Mouse (Mus musculus) cerebellum, adult (tissue): ENCODE results near the gene Olfr1419.
"Not testable (repeated sequence)": the region's sequence is repeated elsewhere in the genome, so short reads cannot be mapped to it uniquely, and the experiment has no call there.

Source experiments
- ATAC-seq: cut with Nextera tagmentation; 2 replicates; pipeline ENCODE4 v1.9.2; 2017; ENCODE audit warnings: mild to moderate bottlenecking, moderate library complexity, mixed read lengths; ENCODE audit not compliant: insufficient number of reproducible peaks, low FRiP score, low TSS enrichment

The Olfr1419 gene

GRCm38 (mm10) chr19:11875006-11875405 is at the start of gene Olfr1419:
Olfr1419 (minus strand) TSS chr19:11875106.
- no peak for ATAC-seq

GRCm38 (mm10) chr19:11922515-11922914 is 47.6 kb upstream of the Olfr1419 start:
- ATAC-seq = not testable (repeated sequence)

- ATAC-seq = no peak
Measured at GRCm38 (mm10) chr19:11922068-11922467, 47.2 kb upstream of the Olfr1419 start.

- ATAC-seq = no peak
Measured at GRCm38 (mm10) chr19:11915804-11916203, 40.9 kb upstream of the Olfr1419 start.

GRCm38 (mm10) chr19:11912533-11913121 is 37.7 kb upstream of the Olfr1419 start:
- ATAC-seq = peak; percentile 34; the same call in 1 of the 2 replicates

DNA sequence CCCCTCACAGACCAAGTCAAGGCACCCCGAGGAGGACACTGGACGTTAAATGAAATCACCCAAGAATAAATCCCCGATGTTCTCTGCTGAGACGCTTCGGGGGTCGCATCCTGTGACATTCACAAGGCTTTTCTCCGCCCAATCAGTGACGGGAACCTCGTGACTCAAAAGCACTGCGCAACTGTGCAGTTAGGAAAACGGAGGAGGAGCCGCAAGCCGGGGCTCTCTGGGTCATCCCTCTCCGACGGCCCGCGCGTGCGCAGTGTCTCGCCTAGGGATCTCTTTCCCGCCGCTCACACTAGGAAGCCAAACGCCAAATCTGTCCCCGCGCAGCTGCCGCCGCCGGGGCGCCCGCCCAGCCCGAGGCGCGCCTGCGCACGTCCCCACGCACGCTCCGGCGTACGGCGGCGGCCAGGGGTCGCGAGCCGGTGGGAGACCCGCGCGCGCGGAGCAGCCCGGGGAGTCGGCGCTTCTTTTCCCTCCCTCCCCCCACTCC is 37.2 kb upstream of the Olfr1419 start, which contains the start of gene Patl1:
Patl1 (plus strand) TSS at position 363 of the 496 bp plus-strand sequence.
- peak; percentile 97 for ATAC-seq

- peak; percentile 17; the same call in 1 of the 2 replicates for ATAC-seq
Measured at GRCm38 (mm10) chr19:11911603-11912002, 36.7 kb upstream of the Olfr1419 start.

DNA sequence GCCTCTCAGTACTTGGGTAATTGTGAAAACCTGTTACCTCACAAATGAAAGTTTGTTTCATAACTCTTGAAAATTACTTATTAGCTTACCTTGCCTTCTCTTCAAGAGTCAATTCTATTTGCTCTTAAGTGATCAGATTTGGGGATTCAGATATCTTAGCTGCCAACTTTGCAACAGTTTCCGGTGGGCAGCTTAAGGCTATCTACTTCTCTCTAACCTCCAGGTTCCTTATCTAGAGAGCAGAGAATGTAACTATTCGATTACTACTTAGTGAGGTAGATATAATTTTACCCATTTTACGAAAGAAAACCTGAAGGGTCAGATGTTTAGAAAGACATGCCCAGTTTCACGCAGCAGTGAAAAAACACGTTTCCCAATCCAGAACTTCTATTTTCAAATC is 36.1 kb upstream of the Olfr1419 start:
- no peak for ATAC-seq

DNA sequence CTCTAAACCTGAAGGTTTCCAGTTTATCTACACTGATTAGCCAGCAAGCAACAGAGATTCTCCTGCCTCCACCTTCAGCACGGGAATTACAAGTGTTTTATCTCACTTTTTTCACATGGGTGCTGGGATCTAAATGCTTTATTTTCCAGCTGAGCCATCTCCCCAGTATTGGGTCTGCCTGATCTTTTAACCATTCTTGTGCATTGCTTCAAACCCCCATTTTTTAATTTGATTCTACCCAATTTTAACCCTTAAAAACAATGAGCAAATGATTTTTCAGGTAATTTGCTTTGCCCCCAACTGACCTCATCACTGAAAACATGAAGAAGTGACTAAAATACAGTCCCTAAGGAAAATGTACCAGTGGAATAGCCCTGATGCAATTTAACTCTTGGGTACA is 11.4 kb upstream of the Olfr1419 start, which contains the start of gene Olfr1420:
Olfr1420 (plus strand) TSS at position 301 of the 400 bp plus-strand sequence.
- ATAC-seq = no peak

- peak; percentile 45; the same call in 1 of the 2 replicates for ATAC-seq
Measured at GRCm38 (mm10) chr19:11878404-11878803, 3.5 kb upstream of the Olfr1419 start.

DNA sequence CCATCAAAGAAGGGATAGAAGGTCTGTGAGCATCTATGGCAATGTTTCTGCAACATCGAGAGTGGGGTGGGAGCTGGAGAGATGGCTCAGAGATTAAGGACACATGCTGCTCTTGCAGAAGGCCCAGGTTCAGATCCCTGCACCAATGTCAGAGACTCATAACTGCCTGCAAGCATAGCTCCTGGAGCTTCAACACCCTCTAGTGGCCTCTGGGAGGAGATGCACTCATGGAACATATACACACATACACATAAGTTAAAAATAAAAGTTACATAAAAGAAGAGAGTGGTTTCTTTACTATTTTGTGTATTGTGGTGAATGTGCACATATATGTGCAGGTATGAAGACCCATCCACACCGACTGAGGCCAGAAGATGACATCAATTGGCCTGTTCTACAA is 7.1 kb downstream of the Olfr1419 start:
- no peak for ATAC-seq

GRCm38 (mm10) chr19:11860966-11861365 is 13.9 kb downstream of the Olfr1419 start, which contains the start of gene Olfr1418:
Olfr1418 (minus strand) TSS chr19:11861066.
- no peak for ATAC-seq

GRCm38 (mm10) chr19:11856506-11856905 is 18.4 kb downstream of the Olfr1419 start:
- ATAC-seq = no peak

GRCm38 (mm10) chr19:11854821-11855220 is 20.1 kb downstream of the Olfr1419 start:
- no peak for ATAC-seq

DNA sequence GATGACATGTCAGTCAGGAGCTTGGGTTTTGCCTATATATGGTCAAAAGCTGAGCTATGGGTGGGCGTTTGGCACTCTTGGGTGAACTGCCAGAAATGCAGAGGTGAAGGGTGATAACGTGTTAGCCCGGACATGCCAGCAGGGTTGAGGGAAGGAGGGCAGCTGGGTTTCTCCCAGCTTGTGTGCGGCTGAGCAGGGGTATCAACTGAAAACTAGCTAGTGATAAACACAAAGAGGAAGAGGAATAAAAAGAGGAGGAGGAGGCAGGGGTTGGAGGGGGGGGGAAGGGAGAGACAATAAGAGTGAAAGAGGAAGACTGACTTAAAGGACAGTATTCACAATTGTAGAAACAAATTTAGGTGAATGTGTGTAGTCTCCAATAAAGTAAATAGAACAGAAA is 22.3 kb downstream of the Olfr1419 start:
- no peak for ATAC-seq

DNA sequence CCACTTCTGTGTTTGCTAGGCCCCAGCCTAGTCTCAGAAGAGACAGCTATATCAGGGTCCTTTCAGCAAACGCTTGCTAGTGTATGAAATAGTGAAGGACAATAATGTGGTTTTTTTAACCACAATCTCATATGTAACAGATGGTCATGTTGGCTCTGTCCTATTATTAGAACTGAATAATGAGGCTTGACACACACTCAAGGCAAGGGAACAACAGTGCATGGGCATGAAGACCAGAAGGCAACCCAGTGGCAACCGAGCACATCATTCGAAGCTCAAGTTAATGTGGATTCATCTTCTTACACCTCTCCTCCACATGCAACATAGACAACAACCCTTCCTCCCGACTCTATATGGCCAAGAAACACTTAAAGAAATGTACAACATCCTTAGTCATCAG is 28.6 kb downstream of the Olfr1419 start:
- no peak for ATAC-seq

GRCm38 (mm10) chr19:11839119-11839518 is 35.8 kb downstream of the Olfr1419 start, which contains the start of gene Olfr1417:
Olfr1417 (minus strand) TSS chr19:11839219.
- ATAC-seq = no peak

GRCm38 (mm10) chr19:11823346-11824065 is 51.4 kb downstream of the Olfr1419 start:
- ATAC-seq = no peak

GRCm38 (mm10) chr19:11820211-11820610 is 54.7 kb downstream of the Olfr1419 start:
- ATAC-seq = no peak

- no peak for ATAC-seq
Measured at GRCm38 (mm10) chr19:11819800-11820199, 55.1 kb downstream of the Olfr1419 start.

DNA sequence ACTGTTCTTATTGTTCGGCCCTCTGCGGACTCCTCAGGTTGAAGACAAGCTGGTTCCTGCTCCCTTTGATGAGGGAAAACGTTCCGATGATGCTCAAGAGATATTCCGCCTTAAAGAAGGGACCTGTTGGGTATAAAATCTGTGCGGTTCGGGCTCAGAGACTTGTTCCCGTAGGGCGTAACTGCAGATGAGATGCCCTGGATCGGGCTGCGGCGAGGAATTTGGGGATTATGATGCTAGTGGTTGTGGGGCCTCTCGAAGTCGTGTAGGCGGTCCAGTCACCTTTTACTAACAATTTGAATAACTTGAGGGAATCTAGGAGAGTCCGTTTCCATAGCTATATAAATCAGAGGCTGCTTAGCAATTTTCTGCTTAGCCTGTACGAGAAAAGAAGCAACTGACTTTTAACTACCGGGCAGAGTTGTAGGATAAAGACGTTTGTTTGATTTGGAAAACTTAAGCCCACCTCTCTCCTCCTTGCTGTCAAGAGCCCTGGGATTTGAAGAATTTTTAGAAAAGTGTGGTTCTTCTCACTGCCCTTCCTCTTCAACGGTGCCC is 55.7 kb downstream of the Olfr1419 start, which contains the start of gene Stx3:
Stx3 (minus strand) TSS at position 261 of the 558 bp plus-strand sequence.
- ATAC-seq = 0 out of 2 replicates have a peak, but pooled peaks have one; percentile 2
